Comparison of ENCODE assay signal across 28 mouse cellular contexts in genomic region chr12:55620321-55620720, GRCm38 (mm10). TPM values are rescaled to one million over a fixed set of nuclear protein-coding genes. Genes with fewer than 3 reads are reported as not detected.
A peak's percentile ranks its signal among the peaks of the same experiment; 100 is the strongest.
DNase-seq lines count a peak whose midpoint lies in the region; ATAC-seq and TF ChIP-seq lines count a peak whose summit lies in the region.
"Had no signal": no experiment of that assay in that cellular context is flagged by ENCODE, and none has a peak within 500 bp of the region (broad histone marks: within the 10 kb centered on the region; RNA-seq: fewer than 3 reads in every experiment).

No protein-coding gene starts in this region.

- no peaks in the 10 kb centered on the region for H3K9me3 ChIP-seq in hindbrain, embryonic 14.5 days (ENCODE audit: control insufficient read depth, low read length)
- H3K9me3 ChIP-seq in hindbrain, embryonic 10.5 days, result no peaks in the 10 kb centered on the region
- no peaks in the 10 kb centered on the region for H3K9me3 ChIP-seq in forebrain, postnatal 0 days (ENCODE audit: low read length)
- H3K9me3 ChIP-seq in intestine, postnatal 0 days (ENCODE audit: control insufficient read depth), result no peaks in the 10 kb centered on the region
- H3K9me3 ChIP-seq: embryonic facial prominence, embryonic 12.5 days; kidney, embryonic 15.5 days; neural tube, embryonic 12.5 days had no signal

- intact Hi-C loops in left cerebral cortex, postnatal 4 days (cut with DNase I), result no loop called here
- intact Hi-C loops in left cerebral cortex, postnatal 14 days (cut with DNase I), result no loop called here

- no peak overlapping the region for H3K4me3 ChIP-seq in hindbrain, embryonic 14.5 days (replicated peaks; ENCODE audit: low read length)
- no peak overlapping the region for H3K4me3 ChIP-seq in hindbrain, embryonic 10.5 days
- no peak overlapping the region for H3K4me3 ChIP-seq in forebrain, postnatal 0 days (ENCODE audit: low read depth, low read length)
- H3K4me3 ChIP-seq in intestine, postnatal 0 days (ENCODE audit: low read depth, low read length), result no peak overlapping the region
- H3K4me3 ChIP-seq: embryonic facial prominence, embryonic 12.5 days; heart, adult 2 months; kidney, embryonic 15.5 days; left cerebral cortex, adult 2 months; neural tube, embryonic 12.5 days had no signal

- no peak overlapping the region for H3K9ac ChIP-seq in hindbrain, embryonic 14.5 days
- H3K9ac ChIP-seq in forebrain, postnatal 0 days, result no peak overlapping the region
- no peak overlapping the region for H3K9ac ChIP-seq in intestine, postnatal 0 days (ENCODE audit: low read depth, low read length)
- H3K9ac ChIP-seq: embryonic facial prominence, embryonic 12.5 days; kidney, embryonic 15.5 days; neural tube, embryonic 12.5 days had no signal

- no peak overlapping the region for H3K27ac ChIP-seq in hindbrain, embryonic 14.5 days
- no peak overlapping the region for H3K27ac ChIP-seq in hindbrain, embryonic 10.5 days
- H3K27ac ChIP-seq in forebrain, postnatal 0 days (ENCODE audit: low read depth, low read length), result no peak overlapping the region
- no peak overlapping the region for H3K27ac ChIP-seq in intestine, postnatal 0 days (ENCODE audit: low read depth, low read length)
- H3K27ac ChIP-seq: embryonic facial prominence, embryonic 12.5 days; heart, adult 2 months; kidney, embryonic 15.5 days; left cerebral cortex, adult 2 months; neural tube, embryonic 12.5 days had no signal

- WGBS in hindbrain, embryonic 14.5 days, result 47% methylated on average over 2 of the region's 2 CpGs
- WGBS in hindbrain, embryonic 10.5 days, result 72% methylated on average over 2 of the region's 2 CpGs
- WGBS in forebrain, postnatal 0 days, result 18% methylated on average over 2 of the region's 2 CpGs
- 87% methylated on average over 2 of the region's 2 CpGs for WGBS in intestine, postnatal 0 days

- no peaks in the 10 kb centered on the region for H3K27me3 ChIP-seq in hindbrain, embryonic 14.5 days (ENCODE audit: control insufficient read depth, insufficient read depth, low read length)
- H3K27me3 ChIP-seq in hindbrain, embryonic 10.5 days (ENCODE audit: insufficient read depth, poor library complexity, severe bottlenecking), result peaks cover 4% of the 10 kb centered on the region; the same call in 1 of the 2 replicates
- no peaks in the 10 kb centered on the region for H3K27me3 ChIP-seq in forebrain, postnatal 0 days (ENCODE audit: insufficient read depth, low read length)
- no peaks in the 10 kb centered on the region for H3K27me3 ChIP-seq in intestine, postnatal 0 days (replicated peaks; ENCODE audit: control insufficient read depth, insufficient read depth, low read length)
- H3K27me3 ChIP-seq: CH12.LX; embryonic facial prominence, embryonic 12.5 days; kidney, embryonic 15.5 days; neural tube, embryonic 12.5 days had no signal

- H3K4me2 ChIP-seq in hindbrain, embryonic 14.5 days (replicated peaks), result no peak overlapping the region
- no peak overlapping the region for H3K4me2 ChIP-seq in forebrain, postnatal 0 days (ENCODE audit: low read depth)
- no peak overlapping the region for H3K4me2 ChIP-seq in intestine, postnatal 0 days (replicated peaks; ENCODE audit: low read depth)
- H3K4me2 ChIP-seq: embryonic facial prominence, embryonic 12.5 days; kidney, embryonic 15.5 days; liver, embryonic 11.5 days; neural tube, embryonic 12.5 days had no signal

- H3K36me3 ChIP-seq in hindbrain, embryonic 14.5 days (replicated peaks; ENCODE audit: control insufficient read depth, insufficient read depth), result no peaks in the 10 kb centered on the region
- no peaks in the 10 kb centered on the region for H3K36me3 ChIP-seq in hindbrain, embryonic 10.5 days
- H3K36me3 ChIP-seq in forebrain, postnatal 0 days (ENCODE audit: insufficient read depth), result no peaks in the 10 kb centered on the region; the same call in 1 of the 2 replicates
- H3K36me3 ChIP-seq in intestine, postnatal 0 days (ENCODE audit: control insufficient read depth, insufficient read depth), result no peaks in the 10 kb centered on the region
- H3K36me3 ChIP-seq: embryonic facial prominence, embryonic 12.5 days; kidney, embryonic 15.5 days; neural tube, embryonic 12.5 days had no signal

- 0 out of 2 replicates have a peak, but pooled peaks cover 3% of the 10 kb centered on the region for H3K4me1 ChIP-seq in hindbrain, embryonic 14.5 days (replicated peaks; ENCODE audit: control insufficient read depth, insufficient read depth, low read length)
- peaks cover 15% of the 10 kb centered on the region for H3K4me1 ChIP-seq in hindbrain, embryonic 10.5 days (replicated peaks)
- H3K4me1 ChIP-seq in forebrain, postnatal 0 days (ENCODE audit: insufficient read depth), result peaks cover 8% of the 10 kb centered on the region
- H3K4me1 ChIP-seq in intestine, postnatal 0 days (replicated peaks; ENCODE audit: control insufficient read depth, insufficient read depth, low read length), result no peaks in the 10 kb centered on the region
- H3K4me1 ChIP-seq: embryonic facial prominence, embryonic 12.5 days; kidney, embryonic 15.5 days; neural tube, embryonic 12.5 days had no signal

- no peak for TF ChIP-seq CTCF in forebrain, postnatal 0 days (IDR thresholded peaks at IDR 0.05; ENCODE audit: low read depth)
- TF ChIP-seq CTCF in intestine, postnatal 0 days (IDR thresholded peaks at IDR 0.05; ENCODE audit: low read depth), result no peak

- DNase-seq in cerebellum, postnatal 10 days, result peak; percentile 28 to 29
- no peak for DNase-seq in cerebellum, adult 11-12 months
- peak; percentile 35 for DNase-seq in hindbrain, embryonic 14.5 days (ENCODE audit: low spot score)
- DNase-seq in hindbrain, embryonic 10.5 days (ENCODE audit: low spot score), result no peak
- peak; percentile 32 for DNase-seq in left cerebral cortex, postnatal 4 days
- no peak for DNase-seq in left cerebral cortex, postnatal 14 days (ENCODE audit: low spot score in 2 of 2)
- DNase-seq in forebrain, postnatal 0 days, result peak; percentile 21
- DNase-seq: adrenal gland, postnatal 25 days; cerebellum, adult 9-11 months; gastrocnemius, postnatal 14 days; heart, adult 2 months; heart, postnatal 36 days; lung, adult 2 months; lung, postnatal 36 days; thymus, postnatal 25 days had no signal

- no peak for ATAC-seq in hindbrain, embryonic 14.5 days (ENCODE audit: low FRiP score)
- peak; percentile 36; the same call in 1 of the 2 replicates for ATAC-seq in forebrain, postnatal 0 days
- ATAC-seq in intestine, postnatal 0 days, result no peak
- ATAC-seq: intestine, embryonic 16.5 days had no signal

RNA-seq across cellular contexts. Expression of gene Insm2, which starts 21.1 kb away (rescaled TPM):
- 0.90 and 1.7 TPM in 2 replicates for polyA plus RNA-seq in hindbrain, embryonic 14.5 days (2014; fragmentation: Nextera tagmentation; extraction: Ambion mirVana)
- 0.47 and 0.99 TPM in 2 replicates for polyA plus RNA-seq in hindbrain, embryonic 10.5 days (2016; fragmentation: Nextera tagmentation; extraction: Ambion mirVana)
- under 1 TPM; 0.50 to 0.60 TPM for total RNA-seq in left cerebral cortex, postnatal 4 days (2021)
- under 1 TPM; 0.37 to 0.49 TPM for total RNA-seq in left cerebral cortex, postnatal 14 days (2021)
- total RNA-seq in forebrain, postnatal 0 days (2014; rRNA removed), result 0.85 and 3.7 TPM in 2 replicates
- 0.83 and 1.2 TPM in 2 replicates for polyA plus RNA-seq in forebrain, postnatal 0 days (2015; fragmentation: Nextera tagmentation; extraction: Ambion mirVana)
- 0.04 TPM in 1 of 2 replicates, not detected in the other for polyA plus RNA-seq in intestine, postnatal 0 days (2015; fragmentation: Nextera tagmentation; extraction: Ambion mirVana)
- total RNA-seq: CH12.LX; gastrocnemius, postnatal 14 days; heart, adult 2 months; heart, postnatal 36 days; MEL had no signal
- polyA plus RNA-seq: heart, adult 2 months; heart, embryonic 14.5 days; large intestine, adult 2 months; lung, adult 2 months; testis, adult 2 months had no signal

RNA-seq across cellular contexts. Expression of gene Aldoart2, which starts 55.3 kb away (rescaled TPM):
- polyA plus RNA-seq in hindbrain, embryonic 14.5 days (2014; fragmentation: Nextera tagmentation; extraction: Ambion mirVana), result not detected in 2 replicates
- polyA plus RNA-seq in hindbrain, embryonic 10.5 days (2016; fragmentation: Nextera tagmentation; extraction: Ambion mirVana), result not detected in 2 replicates
- total RNA-seq in left cerebral cortex, postnatal 4 days (2021), result not detected
- total RNA-seq in left cerebral cortex, postnatal 14 days (2021), result not detected
- total RNA-seq in forebrain, postnatal 0 days (2014; rRNA removed), result not detected in 2 replicates
- 0.09 and 0.30 TPM in 2 replicates for polyA plus RNA-seq in forebrain, postnatal 0 days (2015; fragmentation: Nextera tagmentation; extraction: Ambion mirVana)
- 0.13 TPM in 1 of 2 replicates, not detected in the other for polyA plus RNA-seq in intestine, postnatal 0 days (2015; fragmentation: Nextera tagmentation; extraction: Ambion mirVana)
- total RNA-seq: adrenal gland, postnatal 25 days; CH12.LX; heart, adult 2 months; heart, postnatal 36 days; left cerebral cortex, adult 2 months; MEL had no signal
- polyA plus RNA-seq: embryonic facial prominence, embryonic 12.5 days; intestine, embryonic 16.5 days; kidney, embryonic 15.5 days; limb, embryonic 11.5 days; lung, adult 2 months; neural tube, embryonic 12.5 days had no signal

Comparison
In these comparisons a context has a peak if more than half of its experiments do, and no peak if none do; other contexts are left out.
1. DNase-seq: peak in cerebellum, postnatal 10 days (2 of 2), hindbrain, embryonic 14.5 days (single experiment), left cerebral cortex, postnatal 4 days (single experiment) and forebrain, postnatal 0 days (single experiment); none in cerebellum, adult 11-12 months (single experiment), hindbrain, embryonic 10.5 days (single experiment) and left cerebral cortex, postnatal 14 days (0 of 2).